Mouse (Mus musculus): ENCODE results near the gene Cog4.
"Not testable (repeated sequence)": the region's sequence is repeated elsewhere in the genome, so short reads cannot be mapped to it uniquely, and the experiment has no call there.

The Cog4 gene

GRCm38 (mm10) chr8:110929066-110929465, 82.7 kb downstream of the Cog4 start:
- no peak for DNase-seq

- not testable (repeated sequence) for DNase-seq
Observed at GRCm38 (mm10) chr8:110929672-110930071, 83.3 kb downstream of the Cog4 start.

- no peak for DNase-seq
Observed at GRCm38 (mm10) chr8:110931176-110931939, 85.0 kb downstream of the Cog4 start.

All from right cerebral cortex, adult 18-20 months (tissue).